Mouse (Mus musculus) small intestine, adult 2 months (tissue): ENCODE data around the gene Gprin3.

Experiments
- CTCF ChIP-seq: fragments of 200-500 bp; IDR thresholded peaks from 2 replicates; pipeline ENCODE4 v1.5.1; 2012; ENCODE audit warnings: low read depth, mild to moderate bottlenecking, control low read depth, inconsistent platforms, low read length, moderate library complexity, mixed read lengths; ENCODE audit not compliant: insufficient replicate concordance, insufficient read length; ENCODE audit errors: extremely low read depth
- POLR2A ChIP-seq: fragments of 200-500 bp; IDR thresholded peaks from 2 replicates; pipeline ENCODE4 v1.6.1; 2012; ENCODE audit warnings: low read depth, mild to moderate bottlenecking, control low read depth, inconsistent platforms, low read length, moderate library complexity

GRCm38 (mm10) chr6:59423836-59424235 is 2.3 kb downstream of the Gprin3 start:
- TF ChIP-seq POLR2A = no peak
- no peak for TF ChIP-seq CTCF
